Mouse (Mus musculus): ENCODE measurements around the gene Vmn1r132. TPM values are rescaled to one million over a fixed set of nuclear protein-coding genes. Genes with fewer than 3 reads are reported as not detected.

The Vmn1r132 gene
- not detected for total RNA-seq (2023)

DNA sequence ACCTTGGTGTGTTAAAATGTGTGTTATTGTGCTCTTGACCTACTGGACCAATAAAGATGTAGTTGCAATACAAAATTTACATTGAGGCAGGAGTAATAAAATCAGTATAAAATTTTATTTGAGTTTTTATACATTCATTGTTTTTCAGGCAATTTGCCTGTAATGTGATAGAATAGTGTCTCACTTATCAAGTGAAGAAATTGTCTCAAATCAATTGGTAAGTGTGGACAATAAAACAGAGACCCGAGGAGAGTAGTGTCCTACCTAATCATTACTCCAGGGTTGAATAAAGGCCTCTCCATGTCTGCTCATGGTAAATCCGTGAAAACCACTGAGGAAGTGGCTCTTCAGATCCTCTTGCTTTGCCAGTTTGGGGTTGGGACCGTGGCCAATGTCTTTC lies at the start of gene Vmn1r132:
Vmn1r132 (plus strand) TSS at position 301 of the 400 bp plus-strand sequence.

Other genes with a start within 250 kb of the Vmn1r132 start
- not detected for gene Gm6882, start 181.3 kb upstream of the Vmn1r132 start, total RNA-seq (2023)
- not detected for gene Vmn1r130, start 102.3 kb upstream of the Vmn1r132 start, total RNA-seq (2023)
- gene Vmn1r131, start 68.0 kb upstream of the Vmn1r132 start, total RNA-seq (2023) = not detected
- not detected for gene Gm4175, start 147.4 kb downstream of the Vmn1r132 start, total RNA-seq (2023)
- not detected for gene Gm4177, start 182.6 kb downstream of the Vmn1r132 start, total RNA-seq (2023)
- not detected for gene Vmn1r135, start 218.3 kb downstream of the Vmn1r132 start, total RNA-seq (2023)
- gene Gm5725, start 230.2 kb downstream of the Vmn1r132 start, total RNA-seq (2023) = not detected

All from B cell, adult 67 days (primary cell).